Mouse (Mus musculus): ENCODE measurements around the gene Msi2. TPM values are rescaled to one million over a fixed set of nuclear protein-coding genes. Genes with fewer than 3 reads are reported as not detected.

Msi2 gene
- polyA plus RNA-seq, 1 experiment from 2014 or later: 15.1 TPM

- no peak overlapping the region for H3K4me3 ChIP-seq (ENCODE audit: low read length)
- no peaks in the 10 kb centered on the region for H3K27me3 ChIP-seq (ENCODE audit: control insufficient read depth, insufficient read depth, low read depth, low read length)
- H3K27ac ChIP-seq (ENCODE audit: low read length): no peak overlapping the region
- peaks cover 26% of the 10 kb centered on the region for H3K4me1 ChIP-seq (replicated peaks; ENCODE audit: control insufficient read depth, insufficient read depth, low read length)
- H3K9ac ChIP-seq (ENCODE audit: low read length): no peak overlapping the region
- no peaks in the 10 kb centered on the region for H3K36me3 ChIP-seq (ENCODE audit: control insufficient read depth, insufficient read depth, low read length)
- H3K9me3 ChIP-seq (ENCODE audit: control insufficient read depth, low read length): no peaks in the 10 kb centered on the region
- WGBS: 68% methylated on average over 3 of the region's 3 CpGs
- peak; percentile 43; the same call in 1 of the 2 replicates for ATAC-seq (ENCODE audit: low read depth)
- no peak overlapping the region for H3K4me2 ChIP-seq (ENCODE audit: low read depth, low read length)
Measured at GRCm38 (mm10) chr11:88406408-88406915, 311.9 kb downstream of the Msi2 start.

DNA sequence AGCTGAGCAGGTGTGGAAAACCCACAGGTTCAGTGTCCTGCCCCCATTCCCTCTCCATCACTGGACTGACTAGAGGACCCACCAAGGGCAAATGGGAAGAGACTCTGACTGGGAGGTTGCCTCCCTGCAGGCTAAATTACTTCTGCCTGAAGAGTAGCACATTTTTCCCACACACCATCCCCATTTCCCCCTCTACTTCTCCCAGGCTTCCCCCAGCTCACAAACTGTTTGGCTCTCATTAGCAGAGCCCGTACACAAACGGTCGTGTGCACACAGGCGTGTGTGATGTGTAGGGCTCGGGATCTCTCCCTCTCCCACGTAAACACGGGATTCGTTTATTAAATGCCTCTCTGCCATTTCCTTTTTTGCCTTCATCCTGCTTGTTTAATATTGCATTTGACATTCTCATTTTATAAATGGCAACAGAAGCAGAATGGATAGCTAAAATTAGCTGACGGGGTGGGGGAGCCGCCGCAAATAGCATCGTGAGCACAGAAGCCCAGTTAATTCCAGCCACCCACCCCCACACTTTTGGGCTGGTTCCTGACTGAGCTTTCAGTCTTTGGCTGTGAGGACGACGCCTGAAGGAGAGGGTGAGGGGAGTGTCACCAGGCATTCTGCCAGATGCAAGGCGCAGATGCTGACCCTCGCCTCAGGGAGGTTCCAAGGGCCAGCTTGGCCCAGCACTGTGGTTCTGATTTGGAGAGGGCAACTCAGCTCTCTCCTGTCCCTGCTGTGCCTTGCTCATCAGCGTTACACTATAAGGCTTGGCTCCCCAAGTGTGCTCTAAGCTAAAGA is 313.3 kb downstream of the Msi2 start:
- peak; percentile 79 for ATAC-seq (ENCODE audit: low read depth)
- Histone ChIP-seq H3K9ac (ENCODE audit: low read length) (no peak overlapping the region), H3K27me3 (ENCODE audit: control insufficient read depth, insufficient read depth, low read depth, low read length) (no peaks in the 10 kb centered on the region), H3K4me1 (replicated peaks; ENCODE audit: control insufficient read depth, insufficient read depth, low read length) (peaks cover 35% of the 10 kb centered on the region), H3K27ac (ENCODE audit: low read length) (peak overlapping the region; percentile 10), H3K36me3 (ENCODE audit: control insufficient read depth, insufficient read depth, low read length) (no peaks in the 10 kb centered on the region), H3K9me3 (ENCODE audit: control insufficient read depth, low read length) (no peaks in the 10 kb centered on the region), H3K4me3 (ENCODE audit: low read length) (no peak overlapping the region), H3K4me2 (ENCODE audit: low read depth, low read length) (peak overlapping the region; percentile 40; the same call in 1 of the 2 replicates)
- 29% methylated on average over 17 of the region's 17 CpGs for WGBS

DNA sequence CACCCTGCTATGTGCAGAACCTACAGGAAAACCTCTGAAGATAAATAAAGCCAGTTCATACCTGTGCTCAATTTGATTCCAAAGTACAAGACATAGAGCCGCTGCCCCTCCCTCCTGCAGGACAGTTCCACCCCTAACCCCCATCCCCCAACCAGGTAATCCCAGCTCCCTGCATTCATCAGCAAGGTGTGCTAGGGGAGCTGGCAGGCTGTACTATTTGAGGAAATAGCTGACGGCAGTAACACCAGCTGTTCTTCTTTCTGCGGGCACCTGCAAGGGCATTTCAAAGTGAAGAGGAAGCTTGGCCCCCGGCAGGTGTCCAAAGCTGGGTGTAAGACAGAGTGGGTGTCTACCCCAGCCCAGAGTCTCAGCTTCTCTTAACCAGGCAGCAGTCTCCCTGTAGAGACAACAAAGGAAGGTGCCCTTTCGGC is 314.1 kb downstream of the Msi2 start:
- Histone ChIP-seq H3K4me2 (ENCODE audit: low read depth, low read length) (no peak overlapping the region), H3K4me1 (replicated peaks; ENCODE audit: control insufficient read depth, insufficient read depth, low read length) (peaks cover 38% of the 10 kb centered on the region), H3K36me3 (ENCODE audit: control insufficient read depth, insufficient read depth, low read length) (no peaks in the 10 kb centered on the region), H3K27ac (ENCODE audit: low read length) (peak overlapping the region; percentile 10), H3K9ac (ENCODE audit: low read length) (no peak overlapping the region), H3K4me3 (ENCODE audit: low read length) (no peak overlapping the region), H3K27me3 (ENCODE audit: control insufficient read depth, insufficient read depth, low read depth, low read length) (no peaks in the 10 kb centered on the region), H3K9me3 (ENCODE audit: control insufficient read depth, low read length) (no peaks in the 10 kb centered on the region)
- ATAC-seq (ENCODE audit: low read depth): no peak
- WGBS: 56% methylated on average over 5 of the region's 5 CpGs

DNA sequence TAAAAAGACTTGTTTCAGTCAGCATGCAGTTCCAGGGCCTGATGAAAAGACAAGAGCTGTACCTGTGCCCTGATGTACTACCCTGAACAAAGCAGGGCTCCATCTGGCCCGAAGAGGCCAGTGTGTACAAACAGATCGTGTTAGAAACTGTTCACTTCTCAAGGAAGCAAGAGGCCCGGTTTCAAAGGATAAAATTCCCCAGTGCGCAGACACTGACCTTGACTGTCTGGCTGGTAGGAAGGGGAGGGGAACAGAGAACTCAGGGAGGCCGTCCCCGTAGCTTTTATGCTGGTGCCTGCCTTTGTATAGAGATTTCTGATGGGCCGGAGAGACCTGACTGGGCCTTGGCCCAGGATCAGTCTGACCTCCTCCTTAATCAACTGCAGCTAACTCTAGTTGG is 316.0 kb downstream of the Msi2 start:
- H3K4me3 ChIP-seq (ENCODE audit: low read length): no peak overlapping the region
- no peak overlapping the region for H3K4me2 ChIP-seq (ENCODE audit: low read depth, low read length)
- no peaks in the 10 kb centered on the region for H3K36me3 ChIP-seq (ENCODE audit: control insufficient read depth, insufficient read depth, low read length)
- no peak overlapping the region for H3K27ac ChIP-seq (ENCODE audit: low read length)
- no peaks in the 10 kb centered on the region for H3K27me3 ChIP-seq (ENCODE audit: control insufficient read depth, insufficient read depth, low read depth, low read length)
- H3K4me1 ChIP-seq (replicated peaks; ENCODE audit: control insufficient read depth, insufficient read depth, low read length): peaks cover 39% of the 10 kb centered on the region
- ATAC-seq (ENCODE audit: low read depth): no peak
- 40% methylated on average over 7 of the region's 7 CpGs for WGBS
- no peaks in the 10 kb centered on the region for H3K9me3 ChIP-seq (ENCODE audit: control insufficient read depth, low read length)
- H3K9ac ChIP-seq (ENCODE audit: low read length): no peak overlapping the region

- no peak overlapping the region for H3K27ac ChIP-seq (ENCODE audit: low read length)
- H3K4me2 ChIP-seq (ENCODE audit: low read depth, low read length): no peak overlapping the region
- no peaks in the 10 kb centered on the region for H3K36me3 ChIP-seq (ENCODE audit: control insufficient read depth, insufficient read depth, low read length)
- H3K4me3 ChIP-seq (ENCODE audit: low read length): no peak overlapping the region
- no peak for ATAC-seq (ENCODE audit: low read depth)
- peaks cover 36% of the 10 kb centered on the region for H3K4me1 ChIP-seq (replicated peaks; ENCODE audit: control insufficient read depth, insufficient read depth, low read length)
- H3K27me3 ChIP-seq (ENCODE audit: control insufficient read depth, insufficient read depth, low read depth, low read length): no peaks in the 10 kb centered on the region
- no peaks in the 10 kb centered on the region for H3K9me3 ChIP-seq (ENCODE audit: control insufficient read depth, low read length)
- H3K9ac ChIP-seq (ENCODE audit: low read length): no peak overlapping the region
- 84% methylated on average over 6 of the region's 6 CpGs for WGBS
Measured at GRCm38 (mm10) chr11:88401333-88401732, 317.0 kb downstream of the Msi2 start.

GRCm38 (mm10) chr11:88400926-88401325 is 317.4 kb downstream of the Msi2 start:
- Histone ChIP-seq H3K4me3 (ENCODE audit: low read length) (no peak overlapping the region), H3K9ac (ENCODE audit: low read length) (no peak overlapping the region), H3K4me1 (replicated peaks; ENCODE audit: control insufficient read depth, insufficient read depth, low read length) (peaks cover 36% of the 10 kb centered on the region), H3K27me3 (ENCODE audit: control insufficient read depth, insufficient read depth, low read depth, low read length) (no peaks in the 10 kb centered on the region), H3K9me3 (ENCODE audit: control insufficient read depth, low read length) (no peaks in the 10 kb centered on the region), H3K27ac (ENCODE audit: low read length) (no peak overlapping the region), H3K4me2 (ENCODE audit: low read depth, low read length) (no peak overlapping the region), H3K36me3 (ENCODE audit: control insufficient read depth, insufficient read depth, low read length) (no peaks in the 10 kb centered on the region)
- ATAC-seq (ENCODE audit: low read depth): no peak
- WGBS: 73% methylated on average over 10 of the region's 10 CpGs

DNA sequence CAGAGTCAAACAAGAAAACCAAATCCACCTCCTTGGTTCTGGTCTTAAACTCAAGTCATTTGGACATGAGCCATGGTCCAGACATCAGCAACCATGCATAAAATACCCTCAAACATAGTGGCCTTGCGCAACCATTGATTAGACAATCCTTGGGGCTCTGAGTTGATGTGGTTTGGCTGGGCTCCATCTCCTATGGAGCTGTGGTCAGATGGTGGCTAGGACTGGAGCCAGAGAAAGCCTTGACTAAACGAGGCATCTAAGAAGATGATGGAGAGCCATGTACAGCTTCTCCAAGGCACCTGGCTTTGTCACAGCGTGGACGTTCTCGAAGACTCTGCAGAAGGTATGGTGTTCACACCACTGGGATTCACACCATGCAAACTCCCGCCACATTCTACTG is 318.1 kb downstream of the Msi2 start:
- H3K4me1 ChIP-seq (replicated peaks; ENCODE audit: control insufficient read depth, insufficient read depth, low read length): peaks cover 32% of the 10 kb centered on the region
- no peak overlapping the region for H3K27ac ChIP-seq (ENCODE audit: low read length)
- no peak overlapping the region for H3K9ac ChIP-seq (ENCODE audit: low read length)
- no peaks in the 10 kb centered on the region for H3K36me3 ChIP-seq (ENCODE audit: control insufficient read depth, insufficient read depth, low read length)
- H3K27me3 ChIP-seq (ENCODE audit: control insufficient read depth, insufficient read depth, low read depth, low read length): no peaks in the 10 kb centered on the region
- WGBS: 60% methylated on average over 6 of the region's 6 CpGs
- peak; percentile 71; the same call in 1 of the 2 replicates for ATAC-seq (ENCODE audit: low read depth)
- H3K4me2 ChIP-seq (ENCODE audit: low read depth, low read length): no peak overlapping the region
- no peak overlapping the region for H3K4me3 ChIP-seq (ENCODE audit: low read length)
- H3K9me3 ChIP-seq (ENCODE audit: control insufficient read depth, low read length): no peaks in the 10 kb centered on the region

DNA sequence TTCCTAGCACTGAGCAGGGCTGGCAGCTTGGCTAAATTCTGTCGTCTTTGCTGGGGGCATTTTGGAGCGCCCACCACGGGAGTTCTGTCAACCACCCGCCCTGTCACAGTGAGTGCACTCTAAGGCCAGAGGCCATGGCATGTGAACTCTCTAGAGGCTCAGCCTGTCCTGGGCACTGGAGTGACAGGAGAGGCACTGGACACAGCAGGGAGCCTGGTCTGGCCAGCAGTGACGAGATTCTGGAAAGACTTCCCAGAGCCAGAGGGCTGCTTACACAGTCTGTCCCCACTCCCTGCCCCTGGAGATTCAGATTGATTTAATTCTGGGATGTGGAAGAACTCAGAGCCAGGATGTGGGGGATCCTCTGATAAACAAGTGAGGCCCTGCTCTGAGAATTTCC is 318.9 kb downstream of the Msi2 start:
- peak; percentile 42; the same call in 1 of the 2 replicates for ATAC-seq (ENCODE audit: low read depth)
- Histone ChIP-seq H3K9ac (ENCODE audit: low read length) (no peak overlapping the region), H3K9me3 (ENCODE audit: control insufficient read depth, low read length) (no peaks in the 10 kb centered on the region), H3K4me1 (replicated peaks; ENCODE audit: control insufficient read depth, insufficient read depth, low read length) (peaks cover 26% of the 10 kb centered on the region), H3K4me3 (ENCODE audit: low read length) (no peak overlapping the region), H3K27me3 (ENCODE audit: control insufficient read depth, insufficient read depth, low read depth, low read length) (no peaks in the 10 kb centered on the region), H3K4me2 (ENCODE audit: low read depth, low read length) (no peak overlapping the region), H3K27ac (ENCODE audit: low read length) (no peak overlapping the region), H3K36me3 (ENCODE audit: control insufficient read depth, insufficient read depth, low read length) (no peaks in the 10 kb centered on the region)
- 65% methylated on average over 5 of the region's 5 CpGs for WGBS

DNA sequence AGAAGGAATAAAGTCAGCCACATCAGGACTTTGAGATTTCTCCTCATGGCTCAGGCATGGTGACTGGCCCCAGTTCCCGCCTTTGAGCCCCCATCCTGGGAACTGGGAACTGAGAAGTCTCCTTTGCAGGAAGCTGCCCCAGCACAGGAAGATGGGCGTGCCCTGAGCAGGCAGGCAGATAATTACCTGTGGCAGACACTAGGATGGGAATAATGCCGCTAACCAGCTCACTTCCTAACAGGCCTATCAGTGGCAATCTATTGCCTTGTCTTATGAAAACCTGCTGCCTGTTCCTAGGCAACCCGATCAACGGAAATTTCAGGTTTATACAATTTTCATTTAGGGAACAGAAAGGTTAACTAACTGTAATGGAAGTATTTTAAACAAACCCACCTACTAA is 319.3 kb downstream of the Msi2 start:
- Histone ChIP-seq H3K27me3 (ENCODE audit: control insufficient read depth, insufficient read depth, low read depth, low read length) (no peaks in the 10 kb centered on the region), H3K9me3 (ENCODE audit: control insufficient read depth, low read length) (no peaks in the 10 kb centered on the region), H3K36me3 (ENCODE audit: control insufficient read depth, insufficient read depth, low read length) (no peaks in the 10 kb centered on the region), H3K27ac (ENCODE audit: low read length) (no peak overlapping the region), H3K4me3 (ENCODE audit: low read length) (no peak overlapping the region), H3K4me1 (replicated peaks; ENCODE audit: control insufficient read depth, insufficient read depth, low read length) (peaks cover 22% of the 10 kb centered on the region), H3K4me2 (ENCODE audit: low read depth, low read length) (no peak overlapping the region), H3K9ac (ENCODE audit: low read length) (no peak overlapping the region)
- 86% methylated on average over 5 of the region's 5 CpGs for WGBS
- ATAC-seq (ENCODE audit: low read depth): no peak
